Mouse (Mus musculus) ES-E14 (cell line): Measurements from ENCODE around the gene Tapt1.

Experiments used
- CHD2 ChIP-seq: IDR thresholded peaks from 2 replicates; pipeline ENCODE4 v1.6.1; 2014; ENCODE audit warnings: mild to moderate bottlenecking, low read depth, low read length, inconsistent platforms
- MAFK ChIP-seq: IDR thresholded peaks from 2 replicates; pipeline ENCODE4 v1.6.1; 2014; ENCODE audit warnings: mild to moderate bottlenecking, low read depth, low read length, inconsistent platforms; ENCODE audit not compliant: insufficient read depth
- ZC3H11A ChIP-seq: IDR thresholded peaks from 2 replicates; pipeline ENCODE4 v1.6.1; 2012; ENCODE audit warnings: low read depth, mild to moderate bottlenecking, inconsistent platforms, low read length, borderline replicate concordance

DNA sequence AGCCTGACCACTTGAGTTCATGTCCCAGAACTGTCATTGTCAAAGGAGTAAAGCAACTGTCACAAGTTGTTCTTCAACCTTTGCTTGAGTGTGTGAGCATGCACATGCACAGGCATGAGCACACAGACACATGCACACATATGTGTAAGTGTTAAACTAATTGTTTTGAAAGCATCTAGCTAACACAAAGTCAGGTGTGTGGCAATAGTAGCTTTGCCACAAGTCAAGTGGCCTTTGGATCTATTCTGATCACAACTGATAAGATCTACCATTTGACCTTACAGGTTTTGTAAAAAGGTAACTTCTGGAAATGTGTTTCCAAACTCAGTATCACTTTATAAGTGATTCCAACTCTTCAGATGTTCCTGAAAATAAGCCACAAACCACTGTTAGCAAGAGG lies 39.1 kb downstream of the Tapt1 start:
- no peak for TF ChIP-seq MAFK
- TF ChIP-seq CHD2: no peak
- TF ChIP-seq ZC3H11A: no peak
